ENCODE assay signal across 8 mouse cellular contexts in genomic region chr19:46484518-46484917, GRCm38 (mm10). TPM values are rescaled to one million over a fixed set of nuclear protein-coding genes. Genes with fewer than 3 reads are reported as not detected.
A peak's percentile ranks its signal among the peaks of the same experiment; 100 is the strongest.
DNase-seq lines count a peak whose midpoint lies in the region; ATAC-seq and TF ChIP-seq lines count a peak whose summit lies in the region.

No protein-coding gene starts in this region.

- no peak overlapping the region for H3K9ac ChIP-seq in limb, embryonic 15.5 days
- H3K9ac ChIP-seq in forebrain, postnatal 0 days: no peak overlapping the region
- H3K9ac ChIP-seq in hindbrain, embryonic 14.5 days: no peak overlapping the region; the same call in 1 of the 2 replicates
- no peak overlapping the region for H3K9ac ChIP-seq in intestine, embryonic 15.5 days

- peaks cover 40% of the 10 kb centered on the region for H3K36me3 ChIP-seq in limb, embryonic 15.5 days
- H3K36me3 ChIP-seq in limb, embryonic 10.5 days: peaks cover 65% of the 10 kb centered on the region
- peaks cover 33% of the 10 kb centered on the region for H3K36me3 ChIP-seq in forebrain, postnatal 0 days (ENCODE audit: insufficient read depth)
- H3K36me3 ChIP-seq in hindbrain, embryonic 14.5 days (replicated peaks; ENCODE audit: control insufficient read depth, insufficient read depth): peaks cover 44% of the 10 kb centered on the region
- H3K36me3 ChIP-seq in intestine, embryonic 15.5 days: no peaks in the 10 kb centered on the region

- H3K27me3 ChIP-seq in limb, embryonic 15.5 days: no peaks in the 10 kb centered on the region
- no peaks in the 10 kb centered on the region for H3K27me3 ChIP-seq in limb, embryonic 10.5 days (ENCODE audit: low read depth, poor library complexity, severe bottlenecking)
- H3K27me3 ChIP-seq in forebrain, postnatal 0 days (ENCODE audit: insufficient read depth, low read length): no peaks in the 10 kb centered on the region
- no peaks in the 10 kb centered on the region for H3K27me3 ChIP-seq in hindbrain, embryonic 14.5 days (ENCODE audit: control insufficient read depth, insufficient read depth, low read length)
- no peaks in the 10 kb centered on the region for H3K27me3 ChIP-seq in intestine, embryonic 15.5 days (replicated peaks)

- no peak overlapping the region for H3K4me3 ChIP-seq in limb, embryonic 15.5 days
- H3K4me3 ChIP-seq in limb, embryonic 10.5 days: no peak overlapping the region
- H3K4me3 ChIP-seq in forebrain, postnatal 0 days (ENCODE audit: low read depth, low read length): no peak overlapping the region
- no peak overlapping the region for H3K4me3 ChIP-seq in hindbrain, embryonic 14.5 days (replicated peaks; ENCODE audit: low read length)
- no peak overlapping the region for H3K4me3 ChIP-seq in lung, adult 2 months (replicated peaks; ENCODE audit: extremely low read depth, low read depth, low read length)
- no peak overlapping the region for H3K4me3 ChIP-seq in intestine, embryonic 15.5 days (replicated peaks)

- no peak overlapping the region for H3K4me2 ChIP-seq in limb, embryonic 15.5 days
- H3K4me2 ChIP-seq in forebrain, postnatal 0 days (ENCODE audit: low read depth): no peak overlapping the region
- no peak overlapping the region for H3K4me2 ChIP-seq in hindbrain, embryonic 14.5 days (replicated peaks)
- no peak overlapping the region for H3K4me2 ChIP-seq in intestine, embryonic 15.5 days (replicated peaks)

- H3K27ac ChIP-seq in limb, embryonic 15.5 days: peak overlapping the region; percentile 78
- H3K27ac ChIP-seq in limb, embryonic 10.5 days: no peak overlapping the region
- H3K27ac ChIP-seq in forebrain, postnatal 0 days (ENCODE audit: low read depth, low read length): peak overlapping the region; percentile 66; the same call in 1 of the 2 replicates
- peak overlapping the region; percentile 55; the same call in 1 of the 2 replicates for H3K27ac ChIP-seq in hindbrain, embryonic 14.5 days
- no peak overlapping the region for H3K27ac ChIP-seq in intestine, embryonic 15.5 days

- ATAC-seq in limb, embryonic 15.5 days (ENCODE audit: insufficient number of reproducible peaks, low FRiP score, low TSS enrichment, low read depth): no peak
- ATAC-seq in forebrain, postnatal 0 days: 0 out of 2 replicates have a peak, but pooled peaks have one; percentile 7
- 0 out of 2 replicates have a peak, but pooled peaks have one; percentile 42 for ATAC-seq in hindbrain, embryonic 14.5 days (ENCODE audit: low FRiP score)
- ATAC-seq in intestine, embryonic 15.5 days: no peak

- WGBS in limb, embryonic 15.5 days: 66% methylated on average over 5 of the region's 5 CpGs
- 79% methylated on average over 5 of the region's 5 CpGs for WGBS in limb, embryonic 10.5 days
- WGBS in forebrain, postnatal 0 days: 54% methylated on average over 5 of the region's 5 CpGs
- WGBS in hindbrain, embryonic 14.5 days: 73% methylated on average over 5 of the region's 5 CpGs
- 15% methylated on average over 5 of the region's 5 CpGs for WGBS in lung, adult 2 months
- 67% methylated on average over 5 of the region's 5 CpGs for WGBS in intestine, embryonic 15.5 days

- H3K9me3 ChIP-seq in limb, embryonic 15.5 days: no peaks in the 10 kb centered on the region
- no peaks in the 10 kb centered on the region for H3K9me3 ChIP-seq in limb, embryonic 10.5 days (replicated peaks)
- H3K9me3 ChIP-seq in forebrain, postnatal 0 days (ENCODE audit: low read length): no peaks in the 10 kb centered on the region
- H3K9me3 ChIP-seq in hindbrain, embryonic 14.5 days (ENCODE audit: control insufficient read depth, low read length): no peaks in the 10 kb centered on the region
- no peaks in the 10 kb centered on the region for H3K9me3 ChIP-seq in intestine, embryonic 15.5 days

- H3K4me1 ChIP-seq in limb, embryonic 15.5 days: peaks cover 49% of the 10 kb centered on the region
- H3K4me1 ChIP-seq in limb, embryonic 10.5 days: peaks cover 53% of the 10 kb centered on the region
- peaks cover 9% of the 10 kb centered on the region for H3K4me1 ChIP-seq in forebrain, postnatal 0 days (ENCODE audit: insufficient read depth)
- H3K4me1 ChIP-seq in hindbrain, embryonic 14.5 days (replicated peaks; ENCODE audit: control insufficient read depth, insufficient read depth, low read length): peaks cover 34% of the 10 kb centered on the region
- H3K4me1 ChIP-seq in lung, adult 2 months (ENCODE audit: control insufficient read depth, insufficient read depth, low read length): peaks cover 61% of the 10 kb centered on the region
- H3K4me1 ChIP-seq in intestine, embryonic 15.5 days (replicated peaks): peaks cover 46% of the 10 kb centered on the region

- TF ChIP-seq CTCF in forebrain, postnatal 0 days (IDR thresholded peaks at IDR 0.05; ENCODE audit: low read depth): no peak
- TF ChIP-seq CTCF in lung, adult 2 months (IDR thresholded peaks at IDR 0.05; ENCODE audit: insufficient read depth, low read length): no peak

- TF ChIP-seq POLR2A in lung, adult 2 months (IDR thresholded peaks at IDR 0.05; ENCODE audit: borderline replicate concordance, extremely low read depth, low read depth, low read length): no peak

- DNase-seq in limb, embryonic 10.5 days (ENCODE audit: low spot score): no peak
- peak; percentile 88 for DNase-seq in adrenal gland, adult 8-10 months
- DNase-seq in forebrain, postnatal 0 days: no peak
- no peak for DNase-seq in hindbrain, embryonic 14.5 days (ENCODE audit: low spot score)
- peak; percentile 73 for DNase-seq in lung, adult 2 months
- peak; percentile 79 for DNase-seq in testis, postnatal 10 days (ENCODE audit: low spot score)

RNA-seq across cellular contexts. Expression of gene Trim8, which starts 17.0 kb away (rescaled TPM):
- polyA plus RNA-seq in limb, embryonic 15.5 days (2015; fragmentation: Nextera tagmentation; extraction: Ambion mirVana): 14.6 and 15.1 TPM in 2 replicates
- polyA plus RNA-seq in limb, embryonic 10.5 days (2016; fragmentation: Nextera tagmentation; extraction: Ambion mirVana): 13.0 and 15.2 TPM in 2 replicates
- total RNA-seq in adrenal gland, adult 8-10 months (2022): 10 to 100 TPM; 46.6 to 69.0 (median 59.4) TPM
- total RNA-seq in forebrain, postnatal 0 days (2014; rRNA removed): 68.6 and 76.5 TPM in 2 replicates
- polyA plus RNA-seq in forebrain, postnatal 0 days (2015; fragmentation: Nextera tagmentation; extraction: Ambion mirVana): 25.9 and 28.2 TPM in 2 replicates
- 37.5 and 39.4 TPM in 2 replicates for polyA plus RNA-seq in hindbrain, embryonic 14.5 days (2014; fragmentation: Nextera tagmentation; extraction: Ambion mirVana)
- polyA plus RNA-seq in lung, adult 2 months (2012; rRNA removed): 87.2 and 115 TPM in 2 replicates
- polyA plus RNA-seq in intestine, embryonic 15.5 days (2015; fragmentation: Nextera tagmentation; extraction: Ambion mirVana): 16.4 and 17.3 TPM in 2 replicates

Comparison
In these comparisons a context has a peak if more than half of its experiments do, and no peak if none do; other contexts are left out.
1. H3K27ac ChIP-seq: peak in limb, embryonic 15.5 days (single experiment), forebrain, postnatal 0 days (single experiment) and hindbrain, embryonic 14.5 days (single experiment); none in limb, embryonic 10.5 days (single experiment) and intestine, embryonic 15.5 days (single experiment).
2. ATAC-seq: peak in forebrain, postnatal 0 days (single experiment) and hindbrain, embryonic 14.5 days (single experiment); none in limb, embryonic 15.5 days (single experiment) and intestine, embryonic 15.5 days (single experiment).
3. DNase-seq: peak in adrenal gland, adult 8-10 months (single experiment), lung, adult 2 months (single experiment) and testis, postnatal 10 days (single experiment); none in limb, embryonic 10.5 days (single experiment), forebrain, postnatal 0 days (single experiment) and hindbrain, embryonic 14.5 days (single experiment).